Mouse (Mus musculus) C2C12 (cell line): Measurements from ENCODE around the gene Crisp2. TPM values are rescaled to one million over a fixed set of nuclear protein-coding genes. Genes with fewer than 3 reads are reported as not detected.

Experiments
- H3K27me3 ChIP-seq: one replicate; pipeline ENCODE4 v1.6.1; 2011; ENCODE audit not compliant: control insufficient read depth, insufficient read depth, insufficient read length
- H3K36me3 ChIP-seq: one replicate; pipeline ENCODE4 v1.6.1; 2011; ENCODE audit not compliant: control insufficient read depth, insufficient read depth
- H3K4me3 ChIP-seq: one replicate; pipeline ENCODE4 v1.5.1; 2011; ENCODE audit warnings: mild to moderate bottlenecking, control low read depth; ENCODE audit not compliant: poor library complexity, insufficient read depth, severe bottlenecking
- H3K79me2 ChIP-seq: one replicate; pipeline ENCODE4 v1.6.1; 2011; ENCODE audit not compliant: control insufficient read depth, insufficient read depth
- H3K79me3 ChIP-seq: one replicate; pipeline ENCODE4 v1.6.1; 2011; ENCODE audit warnings: low read depth, control low read depth
- H3ac ChIP-seq: one replicate; pipeline ENCODE3; 2011; ENCODE audit warnings: low read depth; ENCODE audit not compliant: control insufficient read depth, insufficient read length
- CEBPB ChIP-seq: IDR thresholded peaks from one replicate; pipeline ENCODE4 v1.6.1; 2011; ENCODE audit warnings: low read depth, mild to moderate bottlenecking, control low read depth, moderate library complexity
- CTCF ChIP-seq: IDR thresholded peaks from one replicate; pipeline ENCODE4 v1.5.1; 2011; ENCODE audit not compliant: control insufficient read depth, insufficient read depth, insufficient read length
- FOSL1 ChIP-seq: IDR thresholded peaks from one replicate; pipeline ENCODE4 v1.8.0; 2011; ENCODE audit warnings: mild to moderate bottlenecking, low read length; ENCODE audit not compliant: poor library complexity, insufficient read depth, severe bottlenecking
- MAX ChIP-seq: IDR thresholded peaks from one replicate; pipeline ENCODE4 v1.6.1; 2011; ENCODE audit warnings: mild to moderate bottlenecking, control low read depth
- MYOD1 ChIP-seq: IDR thresholded peaks from one replicate; pipeline ENCODE4 v1.6.1; 2011; ENCODE audit warnings: low read depth; ENCODE audit not compliant: control insufficient read depth, insufficient read length
- MYOG ChIP-seq: IDR thresholded peaks from one replicate; pipeline ENCODE4 v1.6.1; 2011; ENCODE audit not compliant: control insufficient read depth, insufficient read length; ENCODE audit errors: extremely low read depth
- USF1 ChIP-seq: IDR thresholded peaks from one replicate; pipeline ENCODE4 v1.6.1; 2011; ENCODE audit warnings: low read depth, mild to moderate bottlenecking, control low read depth, moderate library complexity
- polyA plus RNA-seq: library from polyadenylated mRNA; unstranded; fragments of >200 nt; fragmentation: generic; extraction: Trizol; gene quantifications from one replicate; pipeline ENCODE4 v1.2.1, GENCODE M21; 2012; ENCODE audit warnings: missing spikeins

The Crisp2 gene
- polyA plus RNA-seq, 1 experiment = not detected

- no peaks in the 10 kb centered on the region for H3K79me2 ChIP-seq
- TF ChIP-seq MYOG (no peak), MAX (no peak), MYOD1 (no peak), CEBPB (no peak), FOSL1 (no peak)
Observed at GRCm38 (mm10) chr17:40806550-40806949, 253 bp downstream of the Crisp2 start.

GRCm38 (mm10) chr17:40802707-40803340, 4.0 kb downstream of the Crisp2 start:
- Histone ChIP-seq H3K27me3 (no peaks in the 10 kb centered on the region), H3ac (no peak overlapping the region), H3K79me2 (no peaks in the 10 kb centered on the region), H3K4me3 (no peak overlapping the region), H3K79me3 (no peaks in the 10 kb centered on the region), H3K36me3 (no peaks in the 10 kb centered on the region)
- no peak for TF ChIP-seq CEBPB

More at GRCm38 (mm10) chr17:40806550-40806949, 253 bp downstream of the Crisp2 start:
- no peaks in the 10 kb centered on the region for H3K79me3 ChIP-seq
- H3K4me3 ChIP-seq = no peak overlapping the region
- H3K36me3 ChIP-seq = no peaks in the 10 kb centered on the region
- H3ac ChIP-seq = no peak overlapping the region
- H3K27me3 ChIP-seq = no peaks in the 10 kb centered on the region

GRCm38 (mm10) chr17:40793921-40794854, 12.6 kb downstream of the Crisp2 start:
- Histone ChIP-seq H3K36me3 (no peaks in the 10 kb centered on the region), H3ac (no peak overlapping the region), H3K79me2 (no peaks in the 10 kb centered on the region), H3K27me3 (no peaks in the 10 kb centered on the region), H3K79me3 (no peaks in the 10 kb centered on the region), H3K4me3 (no peak overlapping the region)
- TF ChIP-seq MAX (no peak), CTCF (no peak), FOSL1 (no peak), MYOD1 (no peak), MYOG (no peak), USF1 (no peak), CEBPB (no peak)

- TF ChIP-seq FOSL1 (no peak), MYOG (no peak), CTCF (no peak), MYOD1 (no peak), MAX (no peak), CEBPB (no peak), USF1 (no peak)
- Histone ChIP-seq H3K27me3 (no peaks in the 10 kb centered on the region), H3K36me3 (no peaks in the 10 kb centered on the region), H3K79me2 (no peaks in the 10 kb centered on the region), H3ac (no peak overlapping the region), H3K4me3 (no peak overlapping the region), H3K79me3 (no peaks in the 10 kb centered on the region)
Observed at GRCm38 (mm10) chr17:40789877-40790276, 16.9 kb downstream of the Crisp2 start.

GRCm38 (mm10) chr17:40767120-40767519, 39.7 kb downstream of the Crisp2 start:
- Histone ChIP-seq H3ac (no peak overlapping the region), H3K79me2 (no peaks in the 10 kb centered on the region), H3K4me3 (no peak overlapping the region), H3K36me3 (no peaks in the 10 kb centered on the region), H3K27me3 (no peaks in the 10 kb centered on the region), H3K79me3 (no peaks in the 10 kb centered on the region)
- TF ChIP-seq CTCF (no peak), FOSL1 (no peak), MYOD1 (no peak), CEBPB (no peak), USF1 (no peak), MYOG (no peak), MAX (no peak)

- Histone ChIP-seq H3ac (no peak overlapping the region), H3K36me3 (no peaks in the 10 kb centered on the region), H3K4me3 (no peak overlapping the region), H3K27me3 (no peaks in the 10 kb centered on the region), H3K79me3 (no peaks in the 10 kb centered on the region), H3K79me2 (no peaks in the 10 kb centered on the region)
- TF ChIP-seq CEBPB = no peak
- TF ChIP-seq MYOD1 = no peak
Observed at GRCm38 (mm10) chr17:40763662-40764061, 43.1 kb downstream of the Crisp2 start.
